ENCODE assay signal across 10 mouse cellular contexts in the genomic region with DNA sequence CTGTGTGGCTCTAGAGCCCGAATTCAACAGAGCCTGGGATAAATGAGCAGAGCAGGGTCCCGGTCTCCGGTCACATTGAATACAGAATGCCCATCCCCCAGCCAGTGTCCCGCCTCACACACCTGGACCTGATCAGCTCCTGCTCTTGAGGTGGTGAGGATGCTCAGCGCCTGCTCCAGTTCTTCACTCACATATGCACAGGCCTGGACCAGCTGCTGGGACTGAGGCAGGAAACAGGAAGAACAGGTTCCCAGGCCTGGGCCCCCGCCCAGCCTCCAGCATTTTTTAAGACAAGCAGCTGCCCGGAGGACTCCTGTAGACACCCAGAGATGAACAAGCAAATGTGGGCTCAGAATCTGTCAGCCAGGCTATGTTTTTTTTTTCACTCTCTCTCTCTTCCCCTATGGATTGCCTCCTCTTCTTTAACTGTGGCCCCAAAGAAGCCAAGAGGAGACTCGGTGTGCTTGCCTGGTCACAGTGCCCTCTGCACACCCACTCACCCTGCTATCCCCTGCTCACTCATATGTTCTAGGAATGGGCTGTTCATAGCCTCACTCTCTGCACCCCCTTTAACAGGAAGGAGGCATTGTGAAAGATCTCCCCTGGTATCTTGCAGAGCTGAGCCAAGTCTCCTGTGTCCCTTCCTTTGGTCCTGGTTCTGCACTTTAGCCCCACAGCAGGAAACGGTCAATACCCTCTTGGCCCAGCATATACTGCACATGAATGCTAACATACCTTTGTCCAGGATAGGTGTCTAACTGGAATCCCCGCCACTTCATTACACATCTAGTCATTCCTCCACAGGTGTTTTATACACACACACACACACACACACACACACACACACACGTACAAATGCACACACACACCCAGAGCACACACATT. TPM values are rescaled to one million over a fixed set of nuclear protein-coding genes. Genes with fewer than 3 reads are reported as not detected.
DNase-seq lines count a peak whose midpoint lies in the region; ATAC-seq and TF ChIP-seq lines count a peak whose summit lies in the region.
"Had no signal": no experiment of that assay in that cellular context is flagged by ENCODE, and none has a peak within 500 bp of the region (broad histone marks: within the 10 kb centered on the region; RNA-seq: fewer than 3 reads in every experiment).

No protein-coding gene starts in this region.

- no peak overlapping the region for H3K4me3 ChIP-seq in heart, adult 2 months
- no peak overlapping the region for H3K4me3 ChIP-seq in lung, embryonic 14.5 days (ENCODE audit: low read depth, low read length)
- H3K4me3 ChIP-seq in embryonic facial prominence, embryonic 13.5 days = no peak overlapping the region
- H3K4me3 ChIP-seq: hindbrain, embryonic 13.5 days had no signal

- H3K9me3 ChIP-seq in lung, embryonic 14.5 days (ENCODE audit: low read depth, low read length) = no peaks in the 10 kb centered on the region
- H3K9me3 ChIP-seq in embryonic facial prominence, embryonic 13.5 days = no peaks in the 10 kb centered on the region
- H3K9me3 ChIP-seq: hindbrain, embryonic 13.5 days had no signal

- H3K4me2 ChIP-seq in lung, embryonic 14.5 days = no peak overlapping the region
- H3K4me2 ChIP-seq in embryonic facial prominence, embryonic 13.5 days = no peak overlapping the region
- H3K4me2 ChIP-seq: hindbrain, embryonic 13.5 days had no signal

- peak; percentile 36; the same call in 1 of the 2 replicates for ATAC-seq in lung, embryonic 14.5 days (ENCODE audit: insufficient read depth)
- no peak for ATAC-seq in embryonic facial prominence, embryonic 13.5 days (ENCODE audit: insufficient number of reproducible peaks, insufficient read depth, low FRiP score, low TSS enrichment, low read depth)
- peak; percentile 58 for ATAC-seq in megakaryocyte progenitor cell, adult 5-6 weeks (replicated peaks; ENCODE audit: poor library complexity)
- ATAC-seq: forebrain, embryonic 14.5 days had no signal

- 0 out of 2 replicates have a peak overlapping the region, but pooled peaks have one; percentile 8 for H3K9ac ChIP-seq in heart, adult 2 months (ENCODE audit: low read depth, low read length)
- H3K9ac ChIP-seq in lung, embryonic 14.5 days = no peak overlapping the region
- no peak overlapping the region for H3K9ac ChIP-seq in embryonic facial prominence, embryonic 13.5 days
- H3K9ac ChIP-seq: hindbrain, embryonic 13.5 days had no signal

- intact Hi-C loops in heart, adult 2 months (cut with DNase I) = no loop called here

- peaks cover 8% of the 10 kb centered on the region; the same call in 1 of the 2 replicates for H3K36me3 ChIP-seq in heart, adult 2 months (ENCODE audit: control insufficient read depth, insufficient read depth, low read length)
- H3K36me3 ChIP-seq in lung, embryonic 14.5 days (ENCODE audit: insufficient read depth) = no peaks in the 10 kb centered on the region
- no peaks in the 10 kb centered on the region for H3K36me3 ChIP-seq in embryonic facial prominence, embryonic 13.5 days
- H3K36me3 ChIP-seq: hindbrain, embryonic 13.5 days had no signal

- peak overlapping the region; percentile 68 for H3K27ac ChIP-seq in heart, adult 2 months
- H3K27ac ChIP-seq in lung, embryonic 14.5 days (ENCODE audit: low read depth) = no peak overlapping the region; the same call in 1 of the 2 replicates
- peak overlapping the region; percentile 35 for H3K27ac ChIP-seq in embryonic facial prominence, embryonic 13.5 days
- H3K27ac ChIP-seq: hindbrain, embryonic 13.5 days had no signal

- peak; percentile 51 to 63 for DNase-seq in heart, adult 2 months
- no peak for DNase-seq in heart, adult 9 months (ENCODE audit: low spot score in 2 of 2)
- DNase-seq in lung, embryonic 14.5 days = peak; percentile 66
- no peak for DNase-seq in lung, postnatal 10 days
- DNase-seq in MN1 (ENCODE audit: low spot score) = no peak
- DNase-seq in layer of hippocampus, postnatal 14 days (ENCODE audit: low spot score in 2 of 2) = no peak

- peak; percentile 52; the same call in 1 of the 2 replicates for TF ChIP-seq EP300 in heart, adult 2 months (IDR thresholded peaks at IDR 0.05; ENCODE audit: insufficient read depth, low read depth, low read length)

- H3K4me1 ChIP-seq in heart, adult 2 months (ENCODE audit: control insufficient read depth, insufficient read depth, low read length) = peaks cover 29% of the 10 kb centered on the region
- H3K4me1 ChIP-seq in lung, embryonic 14.5 days (ENCODE audit: insufficient read depth) = no peaks in the 10 kb centered on the region; the same call in 1 of the 2 replicates
- peaks cover 16% of the 10 kb centered on the region for H3K4me1 ChIP-seq in embryonic facial prominence, embryonic 13.5 days
- H3K4me1 ChIP-seq: hindbrain, embryonic 13.5 days had no signal

- H3K79me2 ChIP-seq in heart, adult 2 months (replicated peaks; ENCODE audit: control insufficient read depth, insufficient read depth, low read length) = no peaks in the 10 kb centered on the region

- TF ChIP-seq POLR2A in heart, adult 2 months (IDR thresholded peaks at IDR 0.05; ENCODE audit: insufficient read depth, low read depth, low read length) = no peak

- TF ChIP-seq CTCF in heart, adult 2 months (IDR thresholded peaks at IDR 0.05) = no peak
- no peak for TF ChIP-seq CTCF in lung, embryonic 14.5 days (IDR thresholded peaks at IDR 0.05; ENCODE audit: low read depth)

- H3K27me3 ChIP-seq in heart, adult 2 months (ENCODE audit: control insufficient read depth, insufficient read depth, low read length) = no peaks in the 10 kb centered on the region
- H3K27me3 ChIP-seq in lung, embryonic 14.5 days (ENCODE audit: insufficient read depth, low read length) = no peaks in the 10 kb centered on the region
- no peaks in the 10 kb centered on the region for H3K27me3 ChIP-seq in embryonic facial prominence, embryonic 13.5 days

- WGBS in heart, adult 2 months = 64% methylated on average over 11 of the region's 11 CpGs
- 49% methylated on average over 11 of the region's 11 CpGs for WGBS in lung, embryonic 14.5 days
- WGBS in embryonic facial prominence, embryonic 13.5 days = 42% methylated on average over 11 of the region's 11 CpGs

RNA-seq across cellular contexts. Expression of a gene that starts 9.0 kb away (rescaled TPM):
- total RNA-seq in heart, adult 2 months (2021) = 10 to 100 TPM; 22.3 to 32.6 TPM
- polyA plus RNA-seq in heart, adult 2 months (2012; rRNA removed) = 40.4 and 46.8 TPM in 2 replicates
- polyA plus RNA-seq in lung, embryonic 14.5 days (2014; fragmentation: Nextera tagmentation; extraction: Ambion mirVana) = 3.4 and 3.5 TPM in 2 replicates
- 1.6 and 2.2 TPM in 2 replicates for polyA plus RNA-seq in embryonic facial prominence, embryonic 13.5 days (2015; fragmentation: Nextera tagmentation; extraction: Ambion mirVana)
- 5.5 and 5.7 TPM in 2 replicates for total RNA-seq in megakaryocyte progenitor cell, adult 5-6 weeks (2015)
- total RNA-seq in megakaryocyte progenitor cell, adult 5-6 weeks (2017) = 6.8 and 6.9 TPM in 2 replicates
- total RNA-seq in layer of hippocampus, postnatal 14 days (2021) = 1 to 10 TPM; 1.4 to 2.2 TPM

RNA-seq across cellular contexts. Expression of a gene that starts 29.2 kb away (rescaled TPM):
- 1 to 10 TPM; 3.6 to 4.2 TPM for total RNA-seq in heart, adult 2 months (2021)
- 9.6 and 11.1 TPM in 2 replicates for polyA plus RNA-seq in heart, adult 2 months (2012; rRNA removed)
- polyA plus RNA-seq in lung, embryonic 14.5 days (2014; fragmentation: Nextera tagmentation; extraction: Ambion mirVana) = 9.4 and 10.9 TPM in 2 replicates
- polyA plus RNA-seq in embryonic facial prominence, embryonic 13.5 days (2015; fragmentation: Nextera tagmentation; extraction: Ambion mirVana) = 3.6 and 5.6 TPM in 2 replicates
- total RNA-seq in megakaryocyte progenitor cell, adult 5-6 weeks (2015) = 0.42 and 0.49 TPM in 2 replicates
- 0.04 TPM in 1 of 2 replicates, not detected in the other for total RNA-seq in megakaryocyte progenitor cell, adult 5-6 weeks (2017)
- 1 to 10 TPM; 3.0 to 6.0 TPM for total RNA-seq in layer of hippocampus, postnatal 14 days (2021)

Comparison
In these comparisons a context has a peak if more than half of its experiments do, and no peak if none do; other contexts are left out.
1. DNase-seq: peak in heart, adult 2 months (2 of 2) and lung, embryonic 14.5 days (single experiment); none in heart, adult 9 months (0 of 2), lung, postnatal 10 days (single experiment), MN1 (single experiment) and layer of hippocampus, postnatal 14 days (0 of 2).